Comparison of ENCODE assay signal across 9 mouse cellular contexts in the genomic region with DNA sequence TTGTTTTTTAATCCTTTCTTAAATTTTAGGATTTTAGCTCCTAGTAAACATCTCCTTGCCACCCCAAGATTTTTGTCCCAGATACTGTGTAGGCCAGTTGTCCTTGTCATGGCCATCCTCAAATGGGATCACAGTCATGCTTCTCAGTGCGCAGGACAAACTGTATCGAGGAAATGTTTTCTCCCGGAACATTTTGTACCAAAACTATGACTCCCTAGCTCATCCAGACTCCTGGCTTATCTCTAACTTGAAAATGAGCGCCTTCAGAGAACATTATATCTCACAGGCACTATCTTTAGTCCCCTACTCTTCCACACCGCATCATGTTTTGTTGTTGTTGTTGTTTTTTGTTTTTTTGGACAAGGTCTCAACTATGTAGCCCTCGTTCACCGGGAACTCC. TPM values are rescaled to one million over a fixed set of nuclear protein-coding genes. Genes with fewer than 3 reads are reported as not detected.
DNase-seq lines count a peak whose midpoint lies in the region; ATAC-seq and TF ChIP-seq lines count a peak whose summit lies in the region.
"Had no signal": no experiment of that assay in that cellular context is flagged by ENCODE, and none has a peak within 500 bp of the region (broad histone marks: within the 10 kb centered on the region; RNA-seq: fewer than 3 reads in every experiment).

No protein-coding gene starts in this region.

- no peaks in the 10 kb centered on the region for H3K27me3 ChIP-seq in kidney, postnatal 0 days (ENCODE audit: insufficient read depth, low read length)
- H3K27me3 ChIP-seq in forebrain, embryonic 10.5 days (ENCODE audit: poor library complexity, severe bottlenecking), result no peaks in the 10 kb centered on the region
- H3K27me3 ChIP-seq in limb, embryonic 13.5 days, result no peaks in the 10 kb centered on the region
- H3K27me3 ChIP-seq: Patski had no signal

- ATAC-seq in kidney, postnatal 0 days (replicated peaks; ENCODE audit: low FRiP score, low read depth), result no peak
- no peak for ATAC-seq in limb, embryonic 13.5 days (ENCODE audit: low FRiP score, low read depth)

- DNase-seq in kidney, postnatal 0 days (ENCODE audit: low spot score), result peak; percentile 10
- DNase-seq in kidney, postnatal 10 days, result no peak
- no peak for DNase-seq in forebrain, embryonic 10.5 days (ENCODE audit: extremely low spot score, low spot score)
- no peak for DNase-seq in gastrocnemius, postnatal 10 days
- DNase-seq in cerebellum, adult 11-12 months, result no peak
- no peak for DNase-seq in thymus, postnatal 4 days

- peak overlapping the region; percentile 73 for H3K4me2 ChIP-seq in kidney, postnatal 0 days (ENCODE audit: low read length)
- H3K4me2 ChIP-seq in limb, embryonic 13.5 days (replicated peaks), result peak overlapping the region; percentile 87

- TF ChIP-seq POLR2A in olfactory bulb, adult 2 months (IDR thresholded peaks at IDR 0.05; ENCODE audit: insufficient read depth, low read depth, low read length), result no peak

- TF ChIP-seq CTCF in kidney, postnatal 0 days (IDR thresholded peaks at IDR 0.05; ENCODE audit: low read depth), result no peak
- no peak for TF ChIP-seq CTCF in olfactory bulb, adult 2 months (IDR thresholded peaks at IDR 0.05; ENCODE audit: insufficient read depth, low read depth, low read length)

- no peaks in the 10 kb centered on the region for H3K36me3 ChIP-seq in kidney, postnatal 0 days (ENCODE audit: insufficient read depth, low read length)
- no peaks in the 10 kb centered on the region; the same call in 1 of the 2 replicates for H3K36me3 ChIP-seq in forebrain, embryonic 10.5 days (replicated peaks)
- H3K36me3 ChIP-seq in limb, embryonic 13.5 days, result no peaks in the 10 kb centered on the region

- H3K9me3 ChIP-seq in kidney, postnatal 0 days (replicated peaks; ENCODE audit: low read length), result no peaks in the 10 kb centered on the region
- H3K9me3 ChIP-seq in forebrain, embryonic 10.5 days, result no peaks in the 10 kb centered on the region
- no peaks in the 10 kb centered on the region for H3K9me3 ChIP-seq in limb, embryonic 13.5 days

- peaks cover 12% of the 10 kb centered on the region for H3K4me1 ChIP-seq in kidney, postnatal 0 days (replicated peaks; ENCODE audit: insufficient read depth, low read length)
- H3K4me1 ChIP-seq in forebrain, embryonic 10.5 days, result peaks cover 24% of the 10 kb centered on the region
- H3K4me1 ChIP-seq in limb, embryonic 13.5 days, result peaks cover 28% of the 10 kb centered on the region
- no peaks in the 10 kb centered on the region; the same call in 1 of the 2 replicates for H3K4me1 ChIP-seq in olfactory bulb, adult 2 months (ENCODE audit: control insufficient read depth, insufficient read depth, low read length)

- H3K9ac ChIP-seq in kidney, postnatal 0 days (ENCODE audit: low read depth, low read length), result peak overlapping the region; percentile 95
- H3K9ac ChIP-seq in limb, embryonic 13.5 days, result peak overlapping the region; percentile 98

- H3K4me3 ChIP-seq in kidney, postnatal 0 days (replicated peaks; ENCODE audit: low read depth, low read length), result peak overlapping the region; percentile 99
- peak overlapping the region; percentile 98 for H3K4me3 ChIP-seq in forebrain, embryonic 10.5 days
- H3K4me3 ChIP-seq in limb, embryonic 13.5 days, result peak overlapping the region; percentile 99
- peak overlapping the region; percentile 83 for H3K4me3 ChIP-seq in olfactory bulb, adult 2 months (ENCODE audit: insufficient read depth, low read depth, low read length)

- H3K27ac ChIP-seq in kidney, postnatal 0 days, result peak overlapping the region; percentile 97
- H3K27ac ChIP-seq in forebrain, embryonic 10.5 days, result peak overlapping the region; percentile 98
- H3K27ac ChIP-seq in limb, embryonic 13.5 days, result peak overlapping the region; percentile 97; the same call in 1 of the 2 replicates
- H3K27ac ChIP-seq in olfactory bulb, adult 2 months (ENCODE audit: insufficient read depth, low read depth, low read length), result peak overlapping the region; percentile 93; the same call in 1 of the 2 replicates

- 31% methylated on average over 7 of the region's 7 CpGs for WGBS in kidney, postnatal 0 days
- WGBS in forebrain, embryonic 10.5 days, result 55% methylated on average over 7 of the region's 7 CpGs
- WGBS in limb, embryonic 13.5 days, result 43% methylated on average over 7 of the region's 7 CpGs
- WGBS in olfactory bulb, adult 2 months, result 21% methylated on average over 7 of the region's 7 CpGs

RNA-seq across cellular contexts. Expression of gene Zfp410, which starts 0.6 kb away (rescaled TPM):
- polyA plus RNA-seq in kidney, postnatal 0 days (2015; fragmentation: Nextera tagmentation; extraction: Ambion mirVana), result 53.8 and 64.6 TPM in 2 replicates
- polyA plus RNA-seq in forebrain, embryonic 10.5 days (2016; fragmentation: Nextera tagmentation; extraction: Ambion mirVana), result 119 and 120 TPM in 2 replicates
- polyA plus RNA-seq in limb, embryonic 13.5 days (2015; fragmentation: Nextera tagmentation; extraction: Ambion mirVana), result 97.3 and 102 TPM in 2 replicates
- not detected in 2 replicates for polyA plus RNA-seq in olfactory bulb, adult 2 months (2012; ENCODE audit: insufficient read depth, insufficient read length, low replicate concordance, missing spikeins)
- 10 to 100 TPM; 21.6 to 25.8 TPM for total RNA-seq in gastrocnemius, postnatal 10 days (2021)

RNA-seq across cellular contexts. Expression of gene Ptgr2, which starts 31.0 kb away (rescaled TPM):
- 45.6 and 51.3 TPM in 2 replicates for polyA plus RNA-seq in kidney, postnatal 0 days (2015; fragmentation: Nextera tagmentation; extraction: Ambion mirVana)
- polyA plus RNA-seq in forebrain, embryonic 10.5 days (2016; fragmentation: Nextera tagmentation; extraction: Ambion mirVana), result 17.7 and 18.2 TPM in 2 replicates
- 12.1 and 12.7 TPM in 2 replicates for polyA plus RNA-seq in limb, embryonic 13.5 days (2015; fragmentation: Nextera tagmentation; extraction: Ambion mirVana)
- not detected in 2 replicates for polyA plus RNA-seq in olfactory bulb, adult 2 months (2012; ENCODE audit: insufficient read depth, insufficient read length, low replicate concordance, missing spikeins)
- total RNA-seq in gastrocnemius, postnatal 10 days (2021), result 10 to 100 TPM; 65.1 to 68.1 TPM

RNA-seq across cellular contexts. Expression of gene Coq6, which starts 45.5 kb away (rescaled TPM):
- polyA plus RNA-seq in kidney, postnatal 0 days (2015; fragmentation: Nextera tagmentation; extraction: Ambion mirVana), result 36.0 and 40.9 TPM in 2 replicates
- polyA plus RNA-seq in forebrain, embryonic 10.5 days (2016; fragmentation: Nextera tagmentation; extraction: Ambion mirVana), result 46.8 and 49.2 TPM in 2 replicates
- polyA plus RNA-seq in limb, embryonic 13.5 days (2015; fragmentation: Nextera tagmentation; extraction: Ambion mirVana), result 47.4 and 50.7 TPM in 2 replicates
- polyA plus RNA-seq in olfactory bulb, adult 2 months (2012; ENCODE audit: insufficient read depth, insufficient read length, low replicate concordance, missing spikeins), result not detected in 2 replicates
- total RNA-seq in gastrocnemius, postnatal 10 days (2021), result 10 to 100 TPM; 31.0 to 34.3 TPM

RNA-seq across cellular contexts. Expression of gene Fam161b, which starts 45.6 kb away (rescaled TPM):
- polyA plus RNA-seq in kidney, postnatal 0 days (2015; fragmentation: Nextera tagmentation; extraction: Ambion mirVana), result 2.0 and 2.1 TPM in 2 replicates
- 4.7 and 5.6 TPM in 2 replicates for polyA plus RNA-seq in forebrain, embryonic 10.5 days (2016; fragmentation: Nextera tagmentation; extraction: Ambion mirVana)
- 3.8 and 4.5 TPM in 2 replicates for polyA plus RNA-seq in limb, embryonic 13.5 days (2015; fragmentation: Nextera tagmentation; extraction: Ambion mirVana)
- polyA plus RNA-seq in olfactory bulb, adult 2 months (2012; ENCODE audit: insufficient read depth, insufficient read length, low replicate concordance, missing spikeins), result not detected in 2 replicates
- total RNA-seq in gastrocnemius, postnatal 10 days (2021), result under 1 TPM; 0.42 to 0.65 TPM

Comparison
In these comparisons a context has a peak if more than half of its experiments do, and no peak if none do; other contexts are left out.
1. RNA of gene Zfp410, which starts 0.6 kb away (polyA plus RNA-seq): 119 to 120 TPM in forebrain, embryonic 10.5 days, 97.3 to 102 TPM in limb, embryonic 13.5 days and 53.8 to 64.6 TPM in kidney, postnatal 0 days; not detected in olfactory bulb, adult 2 months; every median in the first group is over 10 times any median in the second.
2. RNA of gene Coq6, which starts 45.5 kb away (polyA plus RNA-seq): 46.8 to 49.2 TPM in forebrain, embryonic 10.5 days, 47.4 to 50.7 TPM in limb, embryonic 13.5 days and 36.0 to 40.9 TPM in kidney, postnatal 0 days; not detected in olfactory bulb, adult 2 months; every median in the first group is over 10 times any median in the second.
3. Peak in every context shown above with its lines, with median percentiles within 50 percentile points of each other: H3K27ac ChIP-seq and H3K4me3 ChIP-seq.